Mouse (Mus musculus): ENCODE data around the gene Eme2. TPM values are rescaled to one million over a fixed set of nuclear protein-coding genes. Genes with fewer than 3 reads are reported as not detected.

Eme2 gene
- polyA plus RNA-seq, 1 experiment from 2014 or later, result 18.9 TPM

- Histone ChIP-seq H3K4me2 (replicated peaks; ENCODE audit: low read depth, low read length) (no peak overlapping the region), H3K27ac (ENCODE audit: low read length) (no peak overlapping the region), H3K36me3 (ENCODE audit: control insufficient read depth, insufficient read depth, low read length) (no peaks in the 10 kb centered on the region), H3K9ac (replicated peaks; ENCODE audit: low read depth, low read length) (no peak overlapping the region), H3K4me3 (ENCODE audit: low read depth, low read length) (no peak overlapping the region), H3K27me3 (ENCODE audit: control insufficient read depth, insufficient read depth, low read length) (no peaks in the 10 kb centered on the region), H3K9me3 (ENCODE audit: control insufficient read depth, low read depth, low read length) (no peaks in the 10 kb centered on the region), H3K4me1 (ENCODE audit: control insufficient read depth, insufficient read depth, low read length) (peaks cover 6% of the 10 kb centered on the region; the same call in 1 of the 2 replicates)
- WGBS, result 90% methylated on average over 1 of the region's 1 CpGs
- ATAC-seq (ENCODE audit: insufficient number of reproducible peaks, insufficient read depth, low FRiP score, low read depth), result no peak
These were observed 47.5 kb downstream of the Eme2 start for GRCm38 (mm10) chr17:24847386-24847785.

DNA sequence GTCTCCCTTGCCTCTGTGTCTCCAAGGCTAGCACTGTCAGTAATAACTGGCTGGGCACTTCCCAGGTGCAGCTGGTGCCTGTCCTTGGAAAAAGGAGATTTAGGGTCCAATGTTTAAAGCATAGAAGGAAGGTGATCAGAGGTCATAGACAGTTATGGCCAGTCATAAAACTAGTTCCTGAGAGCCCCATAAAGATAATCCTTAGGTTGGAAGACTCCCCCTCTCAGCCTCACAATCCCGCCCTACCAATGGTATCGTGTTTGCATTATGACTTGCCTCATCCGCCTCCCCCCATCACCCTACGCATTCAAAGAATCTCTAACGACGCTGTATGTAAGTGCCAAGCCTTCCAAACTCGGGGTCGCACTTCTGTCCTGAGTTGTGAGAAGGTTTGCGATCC lies 50.4 kb downstream of the Eme2 start:
- no peak overlapping the region for H3K27ac ChIP-seq (ENCODE audit: low read length)
- no peak overlapping the region for H3K4me2 ChIP-seq (replicated peaks; ENCODE audit: low read depth, low read length)
- H3K36me3 ChIP-seq (ENCODE audit: control insufficient read depth, insufficient read depth, low read length), result no peaks in the 10 kb centered on the region
- H3K9me3 ChIP-seq (ENCODE audit: control insufficient read depth, low read depth, low read length), result no peaks in the 10 kb centered on the region
- H3K27me3 ChIP-seq (ENCODE audit: control insufficient read depth, insufficient read depth, low read length), result no peaks in the 10 kb centered on the region
- WGBS, result 44% methylated on average over 9 of the region's 9 CpGs
- no peak for ATAC-seq (ENCODE audit: insufficient number of reproducible peaks, insufficient read depth, low FRiP score, low read depth)
- peaks cover 6% of the 10 kb centered on the region; the same call in 1 of the 2 replicates for H3K4me1 ChIP-seq (ENCODE audit: control insufficient read depth, insufficient read depth, low read length)
- no peak overlapping the region for H3K9ac ChIP-seq (replicated peaks; ENCODE audit: low read depth, low read length)
- H3K4me3 ChIP-seq (ENCODE audit: low read depth, low read length), result no peak overlapping the region

- no peaks in the 10 kb centered on the region for H3K36me3 ChIP-seq (ENCODE audit: control insufficient read depth, insufficient read depth, low read length)
- H3K4me3 ChIP-seq (ENCODE audit: low read depth, low read length), result no peak overlapping the region
- no peak overlapping the region for H3K9ac ChIP-seq (replicated peaks; ENCODE audit: low read depth, low read length)
- WGBS, result 50% methylated on average over 2 of the region's 2 CpGs
- H3K9me3 ChIP-seq (ENCODE audit: control insufficient read depth, low read depth, low read length), result no peaks in the 10 kb centered on the region
- no peak overlapping the region for H3K4me2 ChIP-seq (replicated peaks; ENCODE audit: low read depth, low read length)
- H3K4me1 ChIP-seq (ENCODE audit: control insufficient read depth, insufficient read depth, low read length), result no peaks in the 10 kb centered on the region
- H3K27ac ChIP-seq (ENCODE audit: low read length), result no peak overlapping the region
- H3K27me3 ChIP-seq (ENCODE audit: control insufficient read depth, insufficient read depth, low read length), result no peaks in the 10 kb centered on the region
- ATAC-seq (ENCODE audit: insufficient number of reproducible peaks, insufficient read depth, low FRiP score, low read depth), result no peak
These were observed 52.3 kb downstream of the Eme2 start for GRCm38 (mm10) chr17:24842631-24843030.

DNA sequence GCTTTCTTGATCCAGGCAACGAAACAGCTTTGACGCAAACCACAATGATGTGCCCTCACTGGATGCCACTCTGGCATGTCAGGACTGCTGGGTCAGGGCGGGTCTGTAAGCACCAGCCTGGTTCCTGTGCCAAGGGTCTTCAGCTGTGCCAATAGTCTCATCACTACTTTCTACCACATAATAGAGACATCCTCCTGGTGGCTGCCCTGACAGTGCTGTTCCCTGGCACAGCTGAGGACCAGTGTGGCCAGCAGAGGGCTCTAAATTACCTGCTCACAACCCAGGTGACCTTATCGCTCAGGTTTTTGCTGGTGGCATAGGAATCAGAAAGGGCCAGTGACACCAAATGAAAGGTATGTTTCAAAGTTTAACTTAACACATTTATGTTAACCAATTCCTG lies 53.8 kb downstream of the Eme2 start:
- WGBS, result 53% methylated on average over 4 of the region's 4 CpGs
- H3K4me1 ChIP-seq (ENCODE audit: control insufficient read depth, insufficient read depth, low read length), result no peaks in the 10 kb centered on the region
- H3K4me2 ChIP-seq (replicated peaks; ENCODE audit: low read depth, low read length), result no peak overlapping the region
- no peaks in the 10 kb centered on the region for H3K9me3 ChIP-seq (ENCODE audit: control insufficient read depth, low read depth, low read length)
- H3K9ac ChIP-seq (replicated peaks; ENCODE audit: low read depth, low read length), result no peak overlapping the region
- H3K27me3 ChIP-seq (ENCODE audit: control insufficient read depth, insufficient read depth, low read length), result no peaks in the 10 kb centered on the region
- no peak overlapping the region for H3K27ac ChIP-seq (ENCODE audit: low read length)
- ATAC-seq (ENCODE audit: insufficient number of reproducible peaks, insufficient read depth, low FRiP score, low read depth), result no peak
- H3K36me3 ChIP-seq (ENCODE audit: control insufficient read depth, insufficient read depth, low read length), result no peaks in the 10 kb centered on the region
- no peak overlapping the region for H3K4me3 ChIP-seq (ENCODE audit: low read depth, low read length)

GRCm38 (mm10) chr17:24840341-24840740 lies 54.5 kb downstream of the Eme2 start:
- no peak overlapping the region for H3K9ac ChIP-seq (replicated peaks; ENCODE audit: low read depth, low read length)
- 52% methylated on average over 5 of the region's 5 CpGs for WGBS
- no peaks in the 10 kb centered on the region for H3K4me1 ChIP-seq (ENCODE audit: control insufficient read depth, insufficient read depth, low read length)
- H3K36me3 ChIP-seq (ENCODE audit: control insufficient read depth, insufficient read depth, low read length), result no peaks in the 10 kb centered on the region
- no peak overlapping the region for H3K27ac ChIP-seq (ENCODE audit: low read length)
- H3K9me3 ChIP-seq (ENCODE audit: control insufficient read depth, low read depth, low read length), result no peaks in the 10 kb centered on the region
- no peak for ATAC-seq (ENCODE audit: insufficient number of reproducible peaks, insufficient read depth, low FRiP score, low read depth)
- H3K27me3 ChIP-seq (ENCODE audit: control insufficient read depth, insufficient read depth, low read length), result no peaks in the 10 kb centered on the region
- no peak overlapping the region for H3K4me2 ChIP-seq (replicated peaks; ENCODE audit: low read depth, low read length)
- H3K4me3 ChIP-seq (ENCODE audit: low read depth, low read length), result no peak overlapping the region

DNA sequence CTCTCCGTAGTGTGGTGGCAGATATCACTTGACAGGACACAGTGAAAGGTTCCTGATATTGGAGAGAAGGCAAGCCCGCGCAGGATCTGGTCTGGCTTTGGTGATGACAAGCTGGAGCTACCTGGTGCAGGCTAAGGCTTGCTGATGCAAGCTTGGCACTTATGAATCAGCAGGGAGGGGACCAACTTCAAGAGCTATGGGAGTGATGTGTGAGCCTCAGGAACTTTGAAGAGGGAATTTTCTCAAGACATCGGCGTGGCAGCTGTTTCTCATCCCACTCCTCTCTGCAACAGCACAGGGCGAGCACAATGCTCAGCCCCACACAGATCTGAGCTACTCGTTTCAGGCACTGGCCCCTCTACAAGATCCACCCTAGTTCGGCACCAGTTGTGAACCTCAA lies 55.0 kb downstream of the Eme2 start, which contains the start of gene Hagh:
Hagh (plus strand) TSS at position 302 of the 400 bp plus-strand sequence.
- H3K9ac ChIP-seq (replicated peaks; ENCODE audit: low read depth, low read length), result no peak within 1 kb of the TSS
- 56% methylated on average over 8 of the region's 8 CpGs for WGBS
- ATAC-seq (ENCODE audit: insufficient number of reproducible peaks, insufficient read depth, low FRiP score, low read depth), result no peak
- no peaks in the 10 kb centered on the region for H3K27me3 ChIP-seq (ENCODE audit: control insufficient read depth, insufficient read depth, low read length)
- no peak within 1 kb of the TSS for H3K27ac ChIP-seq (ENCODE audit: low read length)
- H3K36me3 ChIP-seq (ENCODE audit: control insufficient read depth, insufficient read depth, low read length), result no peaks in the 10 kb centered on the region
- H3K4me1 ChIP-seq (ENCODE audit: control insufficient read depth, insufficient read depth, low read length), result no peaks in the 10 kb centered on the region
- no peak within 1 kb of the TSS for H3K4me3 ChIP-seq (ENCODE audit: low read depth, low read length)
- no peaks in the 10 kb centered on the region for H3K9me3 ChIP-seq (ENCODE audit: control insufficient read depth, low read depth, low read length)
- H3K4me2 ChIP-seq (replicated peaks; ENCODE audit: low read depth, low read length), result no peak within 1 kb of the TSS

Other genes starting within 250 kb of the Eme2 start
- gene Slc9a3r2, start 244.8 kb downstream of the Eme2 start, polyA plus RNA-seq (2014; fragmentation: Nextera tagmentation; extraction: Ambion mirVana), result 44.9 and 47.7 TPM in 2 replicates
- 0.42 and 0.90 TPM in 2 replicates for gene Npw, start 236.6 kb downstream of the Eme2 start, polyA plus RNA-seq (2014; fragmentation: Nextera tagmentation; extraction: Ambion mirVana)
- 24.8 and 26.5 TPM in 2 replicates for gene Zfp598, start 225.4 kb downstream of the Eme2 start, polyA plus RNA-seq (2014; fragmentation: Nextera tagmentation; extraction: Ambion mirVana)
- 5.6 and 6.3 TPM in 2 replicates for gene Syngr3, start 205.1 kb downstream of the Eme2 start, polyA plus RNA-seq (2014; fragmentation: Nextera tagmentation; extraction: Ambion mirVana)
- gene Gfer, start 198.9 kb downstream of the Eme2 start, polyA plus RNA-seq (2014; fragmentation: Nextera tagmentation; extraction: Ambion mirVana), result 38.5 and 40.8 TPM in 2 replicates
- 3.2 and 3.8 TPM in 2 replicates for gene Noxo1, start 198.9 kb downstream of the Eme2 start, polyA plus RNA-seq (2014; fragmentation: Nextera tagmentation; extraction: Ambion mirVana)
- gene Tbl3, start 187.4 kb downstream of the Eme2 start, polyA plus RNA-seq (2014; fragmentation: Nextera tagmentation; extraction: Ambion mirVana), result 67.8 and 72.1 TPM in 2 replicates
- gene Rnf151, start 177.0 kb downstream of the Eme2 start, polyA plus RNA-seq (2014; fragmentation: Nextera tagmentation; extraction: Ambion mirVana), result not detected in 2 replicates
- 1,483 and 1,587 TPM in 2 replicates for gene Rps2, start 177.0 kb downstream of the Eme2 start, polyA plus RNA-seq (2014; fragmentation: Nextera tagmentation; extraction: Ambion mirVana)
- 226 and 259 TPM in 2 replicates for gene Ndufb10, start 170.6 kb downstream of the Eme2 start, polyA plus RNA-seq (2014; fragmentation: Nextera tagmentation; extraction: Ambion mirVana)
- gene Rpl3l, start 167.3 kb downstream of the Eme2 start, polyA plus RNA-seq (2014; fragmentation: Nextera tagmentation; extraction: Ambion mirVana), result 0.26 TPM in 1 of 2 replicates, not detected in the other
- gene Msrb1, start 158.4 kb downstream of the Eme2 start, polyA plus RNA-seq (2014; fragmentation: Nextera tagmentation; extraction: Ambion mirVana), result 40.3 and 41.3 TPM in 2 replicates
- gene Hs3st6, start 142.1 kb downstream of the Eme2 start, polyA plus RNA-seq (2014; fragmentation: Nextera tagmentation; extraction: Ambion mirVana), result 1.1 and 1.5 TPM in 2 replicates
- gene Meiob, start 90.8 kb downstream of the Eme2 start, polyA plus RNA-seq (2014; fragmentation: Nextera tagmentation; extraction: Ambion mirVana), result not detected in 2 replicates
- 31.7 and 35.2 TPM in 2 replicates for gene Hagh, start 54.9 kb downstream of the Eme2 start, polyA plus RNA-seq (2014; fragmentation: Nextera tagmentation; extraction: Ambion mirVana)
- 21.6 and 26.0 TPM in 2 replicates for gene Fahd1, start 44.7 kb downstream of the Eme2 start, polyA plus RNA-seq (2014; fragmentation: Nextera tagmentation; extraction: Ambion mirVana)
- gene Igfals, start 29.1 kb downstream of the Eme2 start, polyA plus RNA-seq (2014; fragmentation: Nextera tagmentation; extraction: Ambion mirVana), result 1.1 and 1.5 TPM in 2 replicates
- gene Nubp2, start 8.7 kb downstream of the Eme2 start, polyA plus RNA-seq (2014; fragmentation: Nextera tagmentation; extraction: Ambion mirVana), result 48.1 and 49.0 TPM in 2 replicates
- 32.9 and 36.4 TPM in 2 replicates for gene Spsb3, start 8.4 kb downstream of the Eme2 start, polyA plus RNA-seq (2014; fragmentation: Nextera tagmentation; extraction: Ambion mirVana)
- gene Mrps34, start within 50 bp of the Eme2 start, polyA plus RNA-seq (2014; fragmentation: Nextera tagmentation; extraction: Ambion mirVana), result 84.7 and 85.6 TPM in 2 replicates
- gene Nme3, start 1.4 kb upstream of the Eme2 start, polyA plus RNA-seq (2014; fragmentation: Nextera tagmentation; extraction: Ambion mirVana), result 72.7 and 76.7 TPM in 2 replicates
- 40.9 and 42.9 TPM in 2 replicates for gene Mapk8ip3, start 41.9 kb upstream of the Eme2 start, polyA plus RNA-seq (2014; fragmentation: Nextera tagmentation; extraction: Ambion mirVana)
- 139 and 150 TPM in 2 replicates for gene Jpt2, start 65.6 kb upstream of the Eme2 start, polyA plus RNA-seq (2014; fragmentation: Nextera tagmentation; extraction: Ambion mirVana)
- 9.7 and 11.7 TPM in 2 replicates for gene Cramp1l, start 120.7 kb upstream of the Eme2 start, polyA plus RNA-seq (2014; fragmentation: Nextera tagmentation; extraction: Ambion mirVana)
- gene Ift140, start 121.0 kb upstream of the Eme2 start, polyA plus RNA-seq (2014; fragmentation: Nextera tagmentation; extraction: Ambion mirVana), result 17.1 and 18.7 TPM in 2 replicates
- gene Tmem204, start 188.5 kb upstream of the Eme2 start, polyA plus RNA-seq (2014; fragmentation: Nextera tagmentation; extraction: Ambion mirVana), result 21.6 TPM in 2 replicates
- gene Telo2, start 220.9 kb upstream of the Eme2 start, polyA plus RNA-seq (2014; fragmentation: Nextera tagmentation; extraction: Ambion mirVana), result 38.2 and 40.5 TPM in 2 replicates
- 0.16 and 0.28 TPM in 2 replicates for gene Ptx4, start 225.7 kb upstream of the Eme2 start, polyA plus RNA-seq (2014; fragmentation: Nextera tagmentation; extraction: Ambion mirVana)
- 19.7 and 20.4 TPM in 2 replicates for gene Clcn7, start 238.3 kb upstream of the Eme2 start, polyA plus RNA-seq (2014; fragmentation: Nextera tagmentation; extraction: Ambion mirVana)